In genomic region chr7:16848579-16848978, GRCm38 (mm10) we compare ENCODE assay signal across 8 mouse cellular contexts. TPM values are rescaled to one million over a fixed set of nuclear protein-coding genes. Genes with fewer than 3 reads are reported as not detected.
DNase-seq lines count a peak whose midpoint lies in the region; ATAC-seq and TF ChIP-seq lines count a peak whose summit lies in the region.

No protein-coding gene starts in this region.

- no peak overlapping the region for H3K27ac ChIP-seq in kidney, embryonic 15.5 days
- H3K27ac ChIP-seq in ES-E14 (ENCODE audit: insufficient read depth, low read depth, low read length, poor library complexity, severe bottlenecking): no peak overlapping the region
- no peak overlapping the region for H3K27ac ChIP-seq in limb, embryonic 10.5 days

- WGBS in kidney, embryonic 15.5 days: 34% methylated on average over 17 of the region's 17 CpGs
- whole genome bisulfite sequencing in limb, embryonic 10.5 days: 21% methylated on average over 17 of the region's 17 CpGs

- H3K4me2 ChIP-seq in kidney, embryonic 15.5 days: no peak overlapping the region

- H3K9me3 ChIP-seq in kidney, embryonic 15.5 days (replicated peaks): no peaks in the 10 kb centered on the region
- H3K9me3 ChIP-seq in ES-E14 (ENCODE audit: control insufficient read depth, insufficient read depth, low read depth, low read length): no peaks in the 10 kb centered on the region
- H3K9me3 ChIP-seq in limb, embryonic 10.5 days (replicated peaks): no peaks in the 10 kb centered on the region

- ATAC-seq in kidney, embryonic 15.5 days (replicated peaks; ENCODE audit: low FRiP score): no peak
- peak; percentile 24; the same call in 1 of the 2 replicates for ATAC-seq in granulocyte monocyte progenitor cell, adult 5-6 weeks (replicated peaks; ENCODE audit: poor library complexity, severe bottlenecking)

- peaks cover 48% of the 10 kb centered on the region for H3K36me3 ChIP-seq in kidney, embryonic 15.5 days
- H3K36me3 ChIP-seq in ES-E14 (ENCODE audit: control insufficient read depth, insufficient read depth, low read length, poor library complexity, severe bottlenecking): no peaks in the 10 kb centered on the region; the same call in 1 of the 2 replicates
- peaks cover 69% of the 10 kb centered on the region for H3K36me3 ChIP-seq in limb, embryonic 10.5 days

- no peak overlapping the region for H3K9ac ChIP-seq in kidney, embryonic 15.5 days
- no peak overlapping the region for H3K9ac ChIP-seq in ES-E14 (ENCODE audit: insufficient read depth, low read depth, low read length, poor library complexity, severe bottlenecking)

- H3K4me3 ChIP-seq in kidney, embryonic 15.5 days (replicated peaks): no peak overlapping the region
- H3K4me3 ChIP-seq in ES-E14 (ENCODE audit: insufficient read depth in 1 of 2, low read depth in 1 of 2, low read length in 2 of 2, poor library complexity in 1 of 2, severe bottlenecking in 1 of 2): peak overlapping the region in 1 of 2 experiments; percentile 35; a peak in 1 of 4 replicates
- no peak overlapping the region for H3K4me3 ChIP-seq in limb, embryonic 10.5 days

- H3K27me3 ChIP-seq in kidney, embryonic 15.5 days: no peaks in the 10 kb centered on the region
- no peaks in the 10 kb centered on the region for H3K27me3 ChIP-seq in limb, embryonic 10.5 days (ENCODE audit: low read depth, poor library complexity, severe bottlenecking)

- peaks cover 25% of the 10 kb centered on the region for H3K4me1 ChIP-seq in kidney, embryonic 15.5 days
- H3K4me1 ChIP-seq in ES-E14 (ENCODE audit: control insufficient read depth in 2 of 2, insufficient read depth in 2 of 2, low read length in 2 of 2, poor library complexity in 1 of 2): peaks cover 0 to 19% of the 10 kb centered on the region in 2 experiments; a peak in 2 of 4 replicates
- H3K4me1 ChIP-seq in limb, embryonic 10.5 days: peaks cover 24% of the 10 kb centered on the region

- peak; percentile 63 for DNase-seq in kidney, adult 18-20 months
- DNase-seq in ES-E14 (ENCODE audit: low read depth, low spot score): peak; percentile 49
- DNase-seq in cerebellum, adult 9-10 months: peak; percentile 82
- DNase-seq in limb, embryonic 10.5 days (ENCODE audit: low spot score): peak; percentile 72
- DNase-seq in right cerebral cortex, postnatal 10 days (ENCODE audit: low spot score in 2 of 2): peak; percentile 80 to 82
- DNase-seq in c-Kit-positive CD71-positive TER-119-positive erythroid progenitor cells, embryonic 14.5 days (ENCODE audit: low spot score): no peak

- in situ Hi-C loops in ES-E14 (cut with MboI; ENCODE audit: low sequenced_read_pairs in 2 of 2, unreplicated experiment in 2 of 2): no loop called here

TF ChIP-seq in ES-E14, 5 proteins besides CTCF, POLR2A, EP300 and RAD21:
- TF ChIP-seq CHD2 (IDR thresholded peaks at IDR 0.05; ENCODE audit: low read depth, low read length) (no peak), HCFC1 (IDR thresholded peaks at IDR 0.05; ENCODE audit: borderline replicate concordance, insufficient read depth, low read length) (no peak), ZC3H11A (IDR thresholded peaks at IDR 0.05; ENCODE audit: borderline replicate concordance, low read depth, low read length) (no peak), ZNF384 (IDR thresholded peaks at IDR 0.05; ENCODE audit: low read depth, low read length) (no peak), MAFK (IDR thresholded peaks at IDR 0.05; ENCODE audit: insufficient read depth, low read depth, low read length) (no peak)
TF ChIP-seq in ES-E14: peak in this region for 0.

RNA-seq across cellular contexts. Expression of gene Prkd2, which starts 5.9 kb away (rescaled TPM):
- polyA plus RNA-seq in kidney, embryonic 15.5 days (2015; fragmentation: Nextera tagmentation; extraction: Ambion mirVana): 14.6 and 17.7 TPM in 2 replicates
- total RNA-seq in ES-E14 (2012; rRNA removed): 5.7 and 6.9 TPM in 2 replicates
- total RNA-seq in granulocyte monocyte progenitor cell, adult 5-6 weeks (2014; fragmentation: Nextera tagmentation): 9.6 and 14.6 TPM in 2 replicates
- 3.4 and 11.9 TPM in 2 replicates for total RNA-seq in granulocyte monocyte progenitor cell, adult 5-6 weeks (2017)
- 15.0 and 15.6 TPM in 2 replicates for polyA plus RNA-seq in limb, embryonic 10.5 days (2016; fragmentation: Nextera tagmentation; extraction: Ambion mirVana)

RNA-seq across cellular contexts. Expression of gene Dact3, which starts 26.5 kb away (rescaled TPM):
- polyA plus RNA-seq in kidney, embryonic 15.5 days (2015; fragmentation: Nextera tagmentation; extraction: Ambion mirVana): 2.6 TPM in 2 replicates
- total RNA-seq in ES-E14 (2012; rRNA removed): 4.5 and 7.0 TPM in 2 replicates
- not detected in 2 replicates for total RNA-seq in granulocyte monocyte progenitor cell, adult 5-6 weeks (2014; fragmentation: Nextera tagmentation)
- total RNA-seq in granulocyte monocyte progenitor cell, adult 5-6 weeks (2017): 0.31 and 0.69 TPM in 2 replicates
- 7.0 and 8.2 TPM in 2 replicates for polyA plus RNA-seq in limb, embryonic 10.5 days (2016; fragmentation: Nextera tagmentation; extraction: Ambion mirVana)

RNA-seq across cellular contexts. Expression of gene Fkrp, which starts 32.0 kb away (rescaled TPM):
- 32.0 and 34.1 TPM in 2 replicates for polyA plus RNA-seq in kidney, embryonic 15.5 days (2015; fragmentation: Nextera tagmentation; extraction: Ambion mirVana)
- total RNA-seq in ES-E14 (2012; rRNA removed): 12.8 and 18.5 TPM in 2 replicates
- total RNA-seq in granulocyte monocyte progenitor cell, adult 5-6 weeks (2014; fragmentation: Nextera tagmentation): 8.1 and 10.5 TPM in 2 replicates
- 9.3 and 11.0 TPM in 2 replicates for total RNA-seq in granulocyte monocyte progenitor cell, adult 5-6 weeks (2017)
- polyA plus RNA-seq in limb, embryonic 10.5 days (2016; fragmentation: Nextera tagmentation; extraction: Ambion mirVana): 27.2 and 33.1 TPM in 2 replicates

RNA-seq across cellular contexts. Expression of gene Strn4, which starts 32.9 kb away (rescaled TPM):
- 91.5 and 99.8 TPM in 2 replicates for polyA plus RNA-seq in kidney, embryonic 15.5 days (2015; fragmentation: Nextera tagmentation; extraction: Ambion mirVana)
- total RNA-seq in ES-E14 (2012; rRNA removed): 76.0 and 105 TPM in 2 replicates
- 36.8 and 50.4 TPM in 2 replicates for total RNA-seq in granulocyte monocyte progenitor cell, adult 5-6 weeks (2014; fragmentation: Nextera tagmentation)
- total RNA-seq in granulocyte monocyte progenitor cell, adult 5-6 weeks (2017): 47.0 and 63.5 TPM in 2 replicates
- polyA plus RNA-seq in limb, embryonic 10.5 days (2016; fragmentation: Nextera tagmentation; extraction: Ambion mirVana): 130 and 145 TPM in 2 replicates

RNA-seq across cellular contexts. Expression of gene Gng8, which starts 43.0 kb away (rescaled TPM):
- polyA plus RNA-seq in kidney, embryonic 15.5 days (2015; fragmentation: Nextera tagmentation; extraction: Ambion mirVana): 6.8 and 7.8 TPM in 2 replicates
- 0.79 and 1.0 TPM in 2 replicates for total RNA-seq in ES-E14 (2012; rRNA removed)
- not detected in 2 replicates for total RNA-seq in granulocyte monocyte progenitor cell, adult 5-6 weeks (2014; fragmentation: Nextera tagmentation)
- 0.26 and 0.62 TPM in 2 replicates for total RNA-seq in granulocyte monocyte progenitor cell, adult 5-6 weeks (2017)
- 15.4 and 18.5 TPM in 2 replicates for polyA plus RNA-seq in limb, embryonic 10.5 days (2016; fragmentation: Nextera tagmentation; extraction: Ambion mirVana)
